Mouse (Mus musculus) left cerebral cortex, adult 8-10 months (tissue): ENCODE results near the gene Rbm45. TPM values are rescaled to one million over a fixed set of nuclear protein-coding genes. Genes with fewer than 3 reads are reported as not detected.

ENCODE experiments used
- DNase-seq, 2 experiments: peaks; one replicate each; pipeline ENCODE4 v3.0.0; 2022; ENCODE audit warnings: low spot score in 2 of 2
- total RNA-seq, 4 experiments: library from RNA; stranded (reverse); gene quantifications; 2 replicates each; pipeline ENCODE4 v1.2.4; 2022

Rbm45 gene
- total RNA-seq, result 10 to 100 TPM; 31.7 to 37.4 (median 35.4) TPM

GRCm38 (mm10) chr2:76369821-76370655 is at the start of gene Rbm45:
Gene Rbm45, plus strand, starts transcription at chr2:76369984.
- DNase-seq, result peak; percentile 70 to 85

GRCm38 (mm10) chr2:76320336-76320735 is 49.4 kb upstream of the Rbm45 start:
- no peak for DNase-seq

- peak in 1 of 2 experiments; percentile 11 for DNase-seq
Measured at GRCm38 (mm10) chr2:76323185-76323875, 46.5 kb upstream of the Rbm45 start.

- DNase-seq, result no peak
Measured at GRCm38 (mm10) chr2:76324463-76324862, 45.3 kb upstream of the Rbm45 start.

- DNase-seq, result no peak
Measured at GRCm38 (mm10) chr2:76326161-76326560, 43.6 kb upstream of the Rbm45 start.

GRCm38 (mm10) chr2:76330081-76330480 is 39.7 kb upstream of the Rbm45 start:
- DNase-seq, result no peak

GRCm38 (mm10) chr2:76332161-76332805 is 37.5 kb upstream of the Rbm45 start:
- no peak for DNase-seq

GRCm38 (mm10) chr2:76334596-76334995 is 35.2 kb upstream of the Rbm45 start:
- DNase-seq, result no peak

GRCm38 (mm10) chr2:76338215-76339156 is 31.3 kb upstream of the Rbm45 start, which contains the start of gene Pde11a:
Gene Pde11a, minus strand, starts transcription at chr2:76338774.
- DNase-seq, result peak in 1 of 2 experiments; percentile 4

- DNase-seq, result no peak
Measured at GRCm38 (mm10) chr2:76342146-76342545, 27.6 kb upstream of the Rbm45 start.

- no peak for DNase-seq
Measured at GRCm38 (mm10) chr2:76347839-76348238, 21.9 kb upstream of the Rbm45 start.

GRCm38 (mm10) chr2:76360226-76360625 is 9.6 kb upstream of the Rbm45 start, which contains the start of gene Cyct:
Gene Cyct, minus strand, starts transcription at chr2:76360450.
- no peak for DNase-seq

- DNase-seq, result peak in 1 of 2 experiments; percentile 18
Measured at GRCm38 (mm10) chr2:76362111-76362510, 7.7 kb upstream of the Rbm45 start.

GRCm38 (mm10) chr2:76365811-76366210 is 4.0 kb upstream of the Rbm45 start:
- DNase-seq, result no peak

- peak; percentile 37 to 73 for DNase-seq
Measured at GRCm38 (mm10) chr2:76367188-76367922, 2.4 kb upstream of the Rbm45 start.

- DNase-seq, result no peak
Measured at GRCm38 (mm10) chr2:76368861-76369660, 723 bp upstream of the Rbm45 start.

GRCm38 (mm10) chr2:76370656-76370922 is 805 bp downstream of the Rbm45 start:
- no peak for DNase-seq

GRCm38 (mm10) chr2:76372244-76372643 is 2.5 kb downstream of the Rbm45 start:
- DNase-seq, result no peak

GRCm38 (mm10) chr2:76374544-76375206 is 4.9 kb downstream of the Rbm45 start:
- no peak for DNase-seq
